Mouse (Mus musculus) natural killer cell, adult 2 months (primary cell): ENCODE data around the gene Setd7.

Experiments
- DNase-seq, 2 experiments: peaks; one replicate each; pipeline ENCODE4 v3.0.0; 2022; ENCODE audit warnings: low spot score in 2 of 2

Gene Setd7

GRCm38 (mm10) chr3:51559594-51560450 is 857 bp downstream of the Setd7 start:
- peak; percentile 80 to 85 for DNase-seq

DNA sequence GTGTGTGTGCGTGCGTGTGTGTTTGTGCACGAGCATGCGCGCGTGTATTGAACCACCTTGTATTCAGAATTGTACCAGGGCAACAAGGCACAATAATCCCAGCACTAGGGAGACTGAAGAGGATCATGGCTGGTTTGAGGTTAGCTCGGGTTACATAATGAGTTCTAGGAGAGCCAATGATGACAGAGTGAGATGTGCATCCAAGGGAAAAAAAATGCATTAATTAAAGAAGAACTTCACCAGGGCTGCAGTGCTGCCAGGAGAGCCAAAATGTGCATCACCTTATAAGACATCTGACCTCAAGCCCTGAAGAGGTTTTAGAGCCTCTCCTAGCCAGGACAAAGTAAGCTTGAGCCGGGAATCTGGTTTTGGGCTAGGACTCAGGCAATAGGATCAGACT is 5.1 kb downstream of the Setd7 start:
- DNase-seq: no peak

DNA sequence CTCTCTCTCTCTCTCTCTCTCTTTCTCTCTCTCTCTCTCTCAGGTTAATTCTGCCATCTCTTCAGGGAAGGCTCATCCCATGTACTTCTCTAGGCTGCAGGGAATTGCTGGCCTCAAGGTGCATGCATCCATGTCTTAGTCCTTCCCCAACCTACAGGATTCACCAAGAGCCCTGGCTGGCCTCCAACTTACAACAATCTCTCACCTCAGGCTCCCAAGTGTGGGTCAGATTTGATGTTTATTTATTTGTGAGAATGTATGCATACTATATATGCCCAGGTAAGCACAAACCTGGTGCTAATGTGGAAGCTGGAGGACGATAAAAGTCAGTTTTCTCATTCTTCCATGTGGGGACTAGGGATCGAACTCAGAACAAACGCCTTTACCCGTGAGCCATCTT is 5.8 kb downstream of the Setd7 start:
- DNase-seq: no peak

DNA sequence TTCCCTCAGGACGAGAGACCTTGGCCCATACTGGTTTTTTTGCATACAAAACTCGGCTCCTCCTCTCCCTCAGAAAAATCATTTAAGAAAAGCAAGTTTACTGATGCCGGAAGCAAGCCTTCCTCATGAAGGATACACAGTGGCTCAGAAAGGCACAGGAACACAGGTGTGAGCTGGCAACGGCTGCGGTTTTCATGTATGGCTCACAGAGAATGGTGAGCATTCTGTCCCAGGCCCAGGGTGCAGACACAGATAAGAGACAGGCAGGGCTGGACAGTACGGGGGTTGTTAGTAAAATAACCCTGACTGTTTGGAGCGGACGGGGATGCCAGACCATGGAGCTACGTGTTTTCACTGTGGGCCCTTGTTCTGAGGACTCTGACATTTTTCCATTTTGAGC is 6.6 kb downstream of the Setd7 start:
- DNase-seq: peak in 1 of 2 experiments; percentile 20

DNA sequence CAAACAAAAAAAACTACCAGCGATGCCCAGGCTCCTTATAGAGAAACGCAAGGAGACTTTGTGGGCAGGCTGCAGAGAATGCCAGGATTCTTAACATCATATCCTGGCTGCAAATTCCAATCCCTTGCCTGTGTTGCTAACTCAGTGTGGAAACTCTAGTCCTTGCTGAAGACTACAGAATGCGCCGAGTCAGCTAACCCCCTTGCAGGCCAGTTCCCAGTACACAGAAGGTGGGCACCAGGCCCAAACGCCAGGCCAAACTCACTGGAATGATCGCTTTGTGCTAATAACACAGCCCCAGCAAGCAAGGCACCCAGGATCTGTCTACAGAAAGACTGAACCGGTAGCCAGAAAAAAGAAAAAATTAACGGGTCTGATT is 7.2 kb downstream of the Setd7 start:
- DNase-seq: no peak

DNA sequence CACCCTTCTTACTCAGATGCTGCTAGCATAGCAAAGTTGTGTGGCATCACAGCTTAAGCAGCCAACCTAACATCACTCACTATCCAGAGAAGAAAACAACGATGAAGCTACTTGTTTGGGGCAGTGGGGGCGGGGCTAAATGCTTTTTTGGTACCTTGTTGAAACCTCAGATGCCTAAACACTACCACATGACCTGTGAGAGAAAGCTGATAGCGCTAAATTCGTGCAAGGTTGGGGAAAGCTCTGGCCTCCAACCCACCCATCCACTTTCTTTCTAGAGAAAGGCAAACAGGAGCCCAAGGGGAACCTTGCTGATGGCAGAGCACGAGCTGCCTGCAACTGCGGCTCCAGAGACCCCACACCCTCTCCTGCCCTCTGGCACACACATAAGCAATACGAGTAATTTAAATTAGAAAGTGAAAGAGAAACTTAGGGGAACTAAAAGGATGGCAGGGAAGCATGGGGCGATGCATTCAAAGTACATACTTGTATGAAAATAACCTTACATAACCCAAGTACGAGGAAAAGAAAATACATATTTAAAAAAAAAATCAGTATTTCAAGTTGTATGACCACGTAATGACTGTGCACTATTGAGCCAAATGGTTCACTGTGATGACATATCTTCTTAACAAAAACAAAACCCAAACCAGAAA is 7.7 kb downstream of the Setd7 start:
- DNase-seq: peak; percentile 57 to 58

DNA sequence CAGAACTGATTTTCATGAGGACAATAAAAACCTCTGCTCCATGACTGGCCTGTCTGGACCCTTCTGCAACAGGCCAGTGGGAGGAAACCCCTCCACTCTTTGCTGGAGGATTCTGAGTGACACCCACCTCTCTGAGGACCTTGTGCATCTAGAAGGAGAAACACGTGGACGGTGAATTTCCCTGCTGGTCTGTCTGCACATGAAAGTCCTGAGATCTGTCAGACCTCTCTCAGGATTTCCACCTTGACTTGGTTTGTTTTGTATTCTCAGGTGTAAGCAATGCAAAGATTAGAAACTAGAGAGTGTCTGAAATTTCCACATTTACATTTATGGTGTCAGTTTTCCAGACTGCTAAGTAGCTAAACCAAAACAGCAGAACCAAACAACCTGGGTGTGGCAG is 8.5 kb downstream of the Setd7 start:
- no peak for DNase-seq

DNA sequence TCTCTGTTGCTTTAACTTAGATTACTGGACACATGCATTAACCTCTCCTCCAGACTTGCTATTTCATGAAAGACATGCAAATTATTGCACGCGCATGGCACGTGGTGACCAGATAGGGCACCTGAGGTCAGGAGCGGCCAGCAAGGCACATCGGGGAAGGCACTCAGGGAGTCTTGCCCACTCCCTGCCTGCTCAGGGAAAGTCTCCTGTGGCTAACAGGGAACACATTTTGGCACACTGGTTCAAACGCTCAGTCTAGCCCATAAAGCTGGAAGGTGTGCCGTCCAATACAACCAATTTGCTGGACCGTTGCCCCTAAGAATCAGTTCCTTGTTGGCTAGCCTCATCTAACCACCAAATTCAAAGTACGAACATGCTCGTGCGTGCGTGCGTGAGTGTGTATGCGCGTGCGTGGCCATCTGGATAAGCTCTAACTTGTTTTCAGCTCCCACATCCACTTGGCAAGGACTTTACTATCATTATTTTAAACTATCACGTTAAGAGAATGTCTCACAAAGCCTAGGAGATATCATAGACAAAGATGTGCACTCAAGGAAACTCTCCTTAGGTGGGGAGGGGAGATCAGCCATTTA is 11.6 kb downstream of the Setd7 start:
- no peak for DNase-seq

- no peak for DNase-seq
These were observed 13.1 kb downstream of the Setd7 start for GRCm38 (mm10) chr3:51547577-51547976.

DNA sequence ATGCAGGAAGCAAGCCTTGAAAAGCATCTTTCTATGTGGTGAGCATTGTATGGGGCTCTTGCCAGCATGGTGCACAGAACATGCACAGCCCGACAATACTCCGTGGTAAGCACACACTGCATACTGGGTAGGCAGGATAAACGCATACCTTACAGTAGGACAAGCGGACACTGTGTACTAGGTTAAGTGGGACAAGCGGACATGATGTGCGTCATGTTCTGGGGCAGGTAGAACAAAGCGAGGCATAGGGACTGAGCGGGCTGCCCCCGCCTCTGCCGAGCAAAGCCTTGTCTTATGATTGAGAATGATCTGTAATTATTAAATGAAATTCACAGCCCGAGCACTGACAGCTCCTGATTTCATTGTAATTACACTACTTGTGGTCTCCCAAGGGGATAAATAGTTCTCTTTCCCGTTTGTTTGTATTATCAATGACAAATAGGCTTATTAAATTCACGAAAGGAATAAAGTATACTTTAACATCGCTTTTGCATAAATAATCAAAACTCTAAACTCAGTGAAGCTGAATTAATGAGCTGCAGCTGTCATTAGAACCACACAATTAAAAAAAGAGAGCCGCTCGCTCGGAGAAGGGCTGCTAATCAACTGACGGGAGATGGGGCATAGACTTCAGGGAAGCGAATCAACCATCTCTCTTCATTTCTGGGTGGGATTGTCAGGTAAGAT is 16.1 kb downstream of the Setd7 start:
- DNase-seq: no peak

DNA sequence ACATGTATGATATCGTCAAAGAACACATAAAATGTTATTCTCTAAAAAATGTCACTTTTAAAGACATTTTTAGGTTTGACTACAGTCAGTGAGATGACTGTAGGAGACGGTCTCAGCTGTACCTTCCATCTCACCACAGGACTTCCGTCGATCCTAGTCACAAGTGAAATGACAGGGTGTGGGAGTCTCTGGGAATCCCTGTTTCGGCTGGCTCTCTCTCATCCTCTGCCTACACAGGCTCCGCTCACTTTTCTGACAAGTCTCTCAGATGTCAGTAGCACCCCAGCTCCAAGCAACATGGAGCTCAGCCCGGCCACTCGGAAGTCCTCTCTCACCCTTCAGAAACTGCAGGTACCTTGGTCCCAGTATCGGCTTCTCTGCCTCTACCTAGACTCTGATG is 20.0 kb downstream of the Setd7 start:
- no peak for DNase-seq

GRCm38 (mm10) chr3:51539567-51540408 is 20.9 kb downstream of the Setd7 start:
- peak; percentile 59 to 76 for DNase-seq

- DNase-seq: no peak
These were observed 26.7 kb downstream of the Setd7 start for GRCm38 (mm10) chr3:51534013-51534412.

DNA sequence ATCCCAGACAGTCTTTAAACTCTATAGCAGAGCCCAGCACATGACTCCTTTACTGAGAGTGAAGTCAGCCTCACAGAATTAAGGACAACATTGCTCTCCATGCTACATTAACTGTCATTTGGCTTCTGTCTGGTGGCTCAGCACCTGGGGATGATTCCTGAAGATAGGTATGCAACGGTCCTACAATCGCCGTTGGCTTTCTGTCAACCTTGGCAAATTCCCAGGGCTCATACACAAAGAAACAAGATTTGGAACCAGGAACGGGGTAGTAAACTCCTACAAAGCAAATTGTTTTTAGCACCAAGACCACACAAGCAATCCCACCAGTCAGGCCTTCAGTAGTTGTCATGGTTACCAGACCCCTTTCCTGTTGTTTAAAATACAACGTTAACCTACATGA is 27.1 kb downstream of the Setd7 start:
- no peak for DNase-seq

DNA sequence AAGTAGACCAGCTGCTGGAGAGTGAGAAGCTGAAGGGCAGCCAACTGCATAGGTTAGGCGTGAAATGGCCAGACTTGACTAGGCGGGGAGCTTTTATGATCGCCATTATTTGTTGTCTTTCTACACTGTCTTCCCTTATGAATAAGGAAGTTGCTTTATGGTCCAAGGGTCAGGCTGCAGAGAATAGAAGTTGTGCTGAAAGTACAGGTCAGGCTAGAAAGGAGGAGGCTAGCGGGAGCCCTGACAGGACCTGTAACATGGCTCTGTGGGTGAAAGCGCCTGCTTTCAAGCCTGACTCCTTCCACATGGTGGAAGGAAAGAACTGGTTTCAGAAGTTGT is 28.4 kb downstream of the Setd7 start:
- DNase-seq: no peak

DNA sequence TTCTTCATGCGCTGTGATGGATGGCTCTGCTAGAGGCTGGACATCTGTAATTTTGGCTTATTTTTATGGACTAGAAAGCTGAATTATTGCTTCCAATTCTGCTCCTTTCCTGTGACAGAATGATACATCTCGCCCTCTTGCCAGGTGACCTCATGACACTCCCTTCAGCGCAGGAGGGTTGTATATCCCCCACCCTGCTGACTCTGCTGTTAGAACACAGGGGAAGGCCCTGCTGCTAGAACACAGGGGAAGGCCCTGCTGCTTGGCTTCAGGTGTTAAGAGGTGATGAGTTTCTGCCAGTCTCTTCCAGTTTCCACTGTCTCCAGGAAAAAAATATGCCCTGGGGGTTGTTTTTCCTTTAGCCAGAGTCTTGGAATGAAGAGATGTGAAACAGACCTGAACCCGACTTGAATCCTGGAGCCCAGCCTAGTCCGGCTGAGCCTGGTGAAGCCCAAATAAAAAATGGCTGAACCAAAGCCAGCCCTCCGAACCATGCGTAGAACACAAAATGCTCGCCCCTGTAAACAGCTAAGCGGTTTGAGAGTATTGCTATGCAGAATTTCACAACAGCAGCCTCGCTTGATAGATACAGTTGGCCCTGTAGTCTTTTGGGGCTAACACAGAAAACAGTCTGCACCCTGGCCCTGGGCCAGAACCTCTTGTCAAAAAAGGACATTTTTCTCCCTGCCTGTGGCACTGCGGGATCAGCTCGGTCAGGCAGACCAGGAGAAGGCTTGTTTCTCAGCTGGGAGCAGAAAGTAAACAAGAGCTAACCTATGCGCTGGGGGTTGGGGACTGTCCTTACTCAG is 29.0 kb downstream of the Setd7 start:
- no peak for DNase-seq

- DNase-seq: no peak
These were observed 33.8 kb downstream of the Setd7 start for GRCm38 (mm10) chr3:51526891-51527290.

DNA sequence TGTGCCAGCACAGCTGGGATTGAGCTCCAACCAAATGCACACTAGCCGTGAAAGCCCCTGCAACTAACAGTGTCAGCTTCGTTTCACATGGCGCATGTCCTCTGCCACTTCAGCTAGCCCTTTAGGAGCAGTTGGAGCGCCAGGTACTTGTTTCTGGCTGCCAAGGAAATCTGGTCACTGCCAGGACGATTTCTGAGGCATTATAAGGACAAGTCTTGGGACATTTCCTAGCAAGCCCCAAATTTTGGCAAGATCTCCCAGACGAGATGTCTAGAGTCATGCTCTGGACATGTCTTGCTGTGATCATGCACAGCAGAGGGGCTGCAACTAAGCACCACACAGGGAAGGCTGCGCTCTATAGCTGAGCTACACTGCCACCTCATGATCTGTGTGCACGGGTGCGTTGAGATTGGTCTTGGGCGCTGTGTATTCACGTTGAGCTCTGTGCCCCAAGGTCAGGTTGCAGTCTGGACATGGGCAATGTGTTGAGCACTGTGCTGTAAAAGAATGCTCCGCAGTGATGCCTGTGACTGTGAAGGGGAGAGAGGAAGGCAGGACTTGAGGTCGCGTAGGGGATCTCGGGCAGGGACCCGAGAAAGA is 35.4 kb downstream of the Setd7 start:
- no peak for DNase-seq

DNA sequence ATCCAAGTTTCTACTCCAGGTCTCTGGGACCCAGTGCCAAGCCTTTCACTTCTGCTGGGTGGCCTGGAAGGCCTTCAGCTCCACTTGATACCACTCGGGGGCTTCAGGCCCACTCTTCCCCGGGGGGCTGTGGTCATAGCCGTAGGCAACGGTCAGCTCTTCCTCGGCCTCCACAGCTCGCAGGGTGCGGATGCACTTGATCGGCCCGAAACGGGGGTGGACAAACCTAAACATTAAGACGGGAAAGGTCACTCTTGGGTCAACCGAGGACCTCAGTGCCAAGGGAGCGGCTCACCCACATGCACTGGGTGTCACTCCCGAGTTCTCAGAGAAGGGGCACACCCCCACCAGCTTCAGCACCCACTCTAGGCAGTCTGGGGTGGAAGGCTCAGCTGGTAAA is 39.4 kb downstream of the Setd7 start:
- DNase-seq: no peak

GRCm38 (mm10) chr3:51518763-51519121 is 41.9 kb downstream of the Setd7 start:
- DNase-seq: no peak
